Mouse (Mus musculus) heart, postnatal 0 days (tissue): ENCODE data around the gene Atf3.

Experiments used
- CTCF ChIP-seq: IDR thresholded peaks from 2 replicates; pipeline ENCODE4 v1.5.1; 2016; ENCODE audit warnings: antibody characterized with exemption, control low read depth, low read depth
- EP300 ChIP-seq: IDR thresholded peaks from 2 replicates; pipeline ENCODE4 v1.6.1; 2016; ENCODE audit warnings: antibody characterized with exemption, low read depth

DNA sequence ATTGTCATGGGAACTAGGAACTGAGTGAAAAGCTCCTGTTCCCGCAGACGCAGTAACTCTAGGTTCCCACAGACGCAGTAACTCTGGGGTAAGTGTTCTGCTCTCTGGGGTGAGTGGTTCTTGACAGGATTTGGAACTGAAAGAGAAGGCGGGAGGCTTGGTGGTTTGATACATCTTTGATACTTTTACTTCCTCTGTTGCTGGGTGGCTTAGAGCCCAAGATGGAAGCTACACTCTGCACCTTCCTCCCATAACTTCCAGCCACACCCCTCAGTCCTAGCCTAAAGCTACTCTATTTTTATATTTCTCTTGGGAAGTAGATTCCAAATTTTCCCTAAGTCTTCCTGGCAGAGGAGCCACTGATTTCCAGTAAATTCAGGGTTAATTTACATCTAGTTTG, 79.4 kb downstream of the Atf3 start:
- TF ChIP-seq CTCF (no peak), EP300 (no peak)
